Mouse (Mus musculus): ENCODE measurements around the gene Nectin4. TPM values are rescaled to one million over a fixed set of nuclear protein-coding genes. Genes with fewer than 3 reads are reported as not detected.

The Nectin4 gene
- total and polyA plus RNA-seq, 3 experiments, result 0.30 to 2.7 (median 0.49) TPM

DNA sequence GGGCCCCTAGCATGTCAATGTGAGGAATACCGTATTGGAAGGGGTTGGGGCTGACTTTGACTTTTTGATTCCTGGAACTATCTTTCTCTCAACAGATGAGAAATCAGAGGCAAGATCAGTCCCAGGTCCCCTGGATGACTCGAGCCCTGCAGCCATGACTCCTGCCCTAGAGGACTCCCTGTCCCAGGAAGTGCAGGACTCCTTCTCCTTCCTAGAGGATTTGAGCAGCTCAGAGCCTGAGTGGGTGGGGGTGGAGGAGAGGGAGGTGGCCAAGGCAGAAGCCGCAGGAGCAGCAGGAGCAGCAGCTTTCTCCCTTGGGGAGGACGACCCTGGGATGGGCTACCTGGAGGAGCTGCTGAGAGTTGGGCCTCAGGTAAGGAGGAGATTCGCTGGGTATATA is 37.4 kb downstream of the Nectin4 start:
- no peak overlapping the region for H3K27ac ChIP-seq (ENCODE audit: insufficient read depth, low read depth)
- dilution Hi-C loops (cut with MboI; ENCODE audit: extremely low pct_ligation_motif_present, extremely low pct_unique_long_range_greater_than_20kb, low sequenced_read_pairs), result no loop called here
- no peak overlapping the region for H3K9ac ChIP-seq (ENCODE audit: insufficient read depth, low read depth)
- H3K4me2 ChIP-seq (ENCODE audit: insufficient read depth, low read depth, poor library complexity, severe bottlenecking), result no peak overlapping the region
- in situ Hi-C loops (cut with MboI; ENCODE audit: low pct_ligation_motif_present, low pct_unique_long_range_greater_than_20kb, low sequenced_read_pairs), result no loop called here
- H3K4me1 ChIP-seq (ENCODE audit: control insufficient read depth in 1 of 2, insufficient read depth in 2 of 2), result peaks cover 2 to 31% of the 10 kb centered on the region in 2 experiments; a peak in 2 of 4 replicates
- no peak overlapping the region for H3K4me3 ChIP-seq (replicated peaks in 1 of 3; ENCODE audit: low read depth in 2 of 3, low read length in 2 of 3, poor library complexity in 1 of 3)
- no peaks in the 10 kb centered on the region for H3K9me3 ChIP-seq (replicated peaks; ENCODE audit: low read length)
- H3K79me2 ChIP-seq (replicated peaks; ENCODE audit: control insufficient read depth, extremely low read depth, insufficient read depth, poor library complexity, severe bottlenecking), result peaks cover 4% of the 10 kb centered on the region
- no peaks in the 10 kb centered on the region for H3K27me3 ChIP-seq (replicated peaks)
- no peak for TF ChIP-seq CHD1 (IDR thresholded peaks at IDR 0.05; ENCODE audit: low read depth, low read length)
- no peak for TF ChIP-seq CTCF (conservative IDR thresholded peaks at IDR 0.05 in 1 of 2, IDR thresholded peaks at IDR 0.05 in 1 of 2; ENCODE audit: low read depth in 2 of 2, low read length in 2 of 2)
- no peak for TF ChIP-seq NRF1 (IDR thresholded peaks at IDR 0.05; ENCODE audit: low read depth, low read length)
- H3K36me3 ChIP-seq (replicated peaks in 1 of 2; ENCODE audit: control insufficient read depth in 1 of 2, insufficient read depth in 1 of 2, low read length in 1 of 2), result peaks cover 61 to 70% of the 10 kb centered on the region in 2 experiments
- no peak for DNase-seq (ENCODE audit: extremely low read depth)

DNA sequence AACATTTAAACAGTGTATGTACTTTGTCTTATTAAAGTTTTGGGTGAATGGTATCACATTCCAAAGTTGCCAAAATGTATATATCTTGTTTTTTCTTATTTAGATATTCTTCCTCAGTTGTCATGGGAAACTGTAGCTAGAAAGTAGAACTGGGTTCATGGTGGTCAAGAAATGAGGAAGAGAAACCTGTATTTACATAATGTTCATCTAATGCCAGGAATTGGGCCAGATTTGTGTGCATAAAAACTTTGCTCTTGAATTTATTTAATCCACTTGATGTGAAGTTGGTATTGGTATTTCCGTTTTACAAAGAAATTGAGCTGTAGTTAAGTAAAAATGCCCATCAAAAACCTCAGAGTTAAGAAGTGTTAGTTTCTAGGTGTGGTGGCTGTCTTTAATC is 40.3 kb downstream of the Nectin4 start:
- Histone ChIP-seq H3K9me3 (replicated peaks; ENCODE audit: low read length) (no peaks in the 10 kb centered on the region), H3K4me2 (ENCODE audit: insufficient read depth, low read depth, poor library complexity, severe bottlenecking) (no peak overlapping the region), H3K9ac (ENCODE audit: insufficient read depth, low read depth) (no peak overlapping the region), H3K4me1 (ENCODE audit: control insufficient read depth in 1 of 2, insufficient read depth in 2 of 2) (peaks cover 8 to 53% of the 10 kb centered on the region in 2 experiments; a peak in 3 of 4 replicates), H3K79me2 (replicated peaks; ENCODE audit: control insufficient read depth, extremely low read depth, insufficient read depth, poor library complexity, severe bottlenecking) (peaks cover 32% of the 10 kb centered on the region), H3K27me3 (replicated peaks) (no peaks in the 10 kb centered on the region), H3K36me3 (replicated peaks in 1 of 2; ENCODE audit: control insufficient read depth in 1 of 2, insufficient read depth in 1 of 2, low read length in 1 of 2) (peaks cover 36 to 61% of the 10 kb centered on the region in 2 experiments), H3K27ac (ENCODE audit: insufficient read depth, low read depth) (no peak overlapping the region), H3K4me3 (replicated peaks in 1 of 3; ENCODE audit: low read depth in 2 of 3, low read length in 2 of 3, poor library complexity in 1 of 3) (no peak overlapping the region)
- TF ChIP-seq USF1 (IDR thresholded peaks at IDR 0.05; ENCODE audit: low read depth, low read length) (no peak), UBTF (IDR thresholded peaks at IDR 0.05; ENCODE audit: low read depth, low read length) (no peak), MXI1 (IDR thresholded peaks at IDR 0.05; ENCODE audit: low read depth, low read length) (no peak), ETS1 (conservative IDR thresholded peaks at IDR 0.05; ENCODE audit: low read depth, low read length) (no peak; the same call in 1 of the 2 replicates), POLR2AphosphoS2 (IDR thresholded peaks at IDR 0.05; ENCODE audit: low read depth, low read length) (no peak), ZNF384 (IDR thresholded peaks at IDR 0.05; ENCODE audit: low read depth, low read length) (0 out of 2 replicates have a peak, but pooled peaks have one; percentile 18), IRF4 (IDR thresholded peaks at IDR 0.05; ENCODE audit: low read depth, low read length) (peak; percentile 93), TBP (conservative IDR thresholded peaks at IDR 0.05; ENCODE audit: low read depth, low read length) (no peak), EP300 (IDR thresholded peaks at IDR 0.05; ENCODE audit: low read length) (peak; percentile 90), TCF12 (IDR thresholded peaks at IDR 0.05; ENCODE audit: low read depth, low read length) (no peak), JUN (IDR thresholded peaks at IDR 0.05; ENCODE audit: insufficient read depth, low read depth, low read length) (no peak), POLR2A (IDR thresholded peaks at IDR 0.05; ENCODE audit: low read depth, low read length) (no peak), E2F4 (IDR thresholded peaks at IDR 0.05; ENCODE audit: insufficient replicate concordance, low read depth, low read length) (no peak), CHD2 (IDR thresholded peaks at IDR 0.05; ENCODE audit: low read length) (no peak)
- dilution Hi-C loops (cut with MboI; ENCODE audit: extremely low pct_ligation_motif_present, extremely low pct_unique_long_range_greater_than_20kb, low sequenced_read_pairs), result no loop called here
- in situ Hi-C loops (cut with MboI; ENCODE audit: low pct_ligation_motif_present, low pct_unique_long_range_greater_than_20kb, low sequenced_read_pairs), result no loop called here
- DNase-seq (ENCODE audit: extremely low read depth), result peak; percentile 71
